Mouse (Mus musculus) skeletal muscle tissue, postnatal 0 days (tissue): ENCODE data around the gene Defa17. TPM values are rescaled to one million over a fixed set of nuclear protein-coding genes. Genes with fewer than 3 reads are reported as not detected.

Experiments used
- polyA plus RNA-seq: library from polyadenylated mRNA; unstranded; fragments of >200 nt; fragmentation: Nextera tagmentation; extraction: Ambion mirVana; gene quantifications from 2 replicates; pipeline ENCODE4 v1.2.1, GENCODE M21; 2015

Gene Defa17
- polyA plus RNA-seq, result not detected in 2 replicates

DNA sequence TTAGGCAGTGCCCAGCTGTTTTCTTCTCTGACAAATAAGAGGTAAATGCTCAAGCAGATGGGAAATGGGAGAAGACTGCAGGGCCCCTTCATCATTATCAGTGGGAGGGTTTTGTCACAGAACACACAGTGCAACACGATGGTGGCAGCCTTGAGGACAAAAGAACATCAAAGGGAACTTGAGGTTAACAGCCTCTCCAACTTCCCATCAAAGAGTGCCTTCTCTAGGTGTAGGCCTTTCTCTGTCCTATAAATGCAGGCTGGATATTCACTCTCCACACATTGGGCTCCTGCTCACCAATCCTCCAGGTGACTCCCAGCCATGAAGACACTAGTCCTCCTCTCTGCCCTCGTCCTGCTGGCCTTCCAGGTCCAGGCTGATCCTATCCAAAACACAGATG lies at the start of gene Defa17:
Defa17 (plus strand) TSS at position 301 of the 400 bp plus-strand sequence.

DNA sequence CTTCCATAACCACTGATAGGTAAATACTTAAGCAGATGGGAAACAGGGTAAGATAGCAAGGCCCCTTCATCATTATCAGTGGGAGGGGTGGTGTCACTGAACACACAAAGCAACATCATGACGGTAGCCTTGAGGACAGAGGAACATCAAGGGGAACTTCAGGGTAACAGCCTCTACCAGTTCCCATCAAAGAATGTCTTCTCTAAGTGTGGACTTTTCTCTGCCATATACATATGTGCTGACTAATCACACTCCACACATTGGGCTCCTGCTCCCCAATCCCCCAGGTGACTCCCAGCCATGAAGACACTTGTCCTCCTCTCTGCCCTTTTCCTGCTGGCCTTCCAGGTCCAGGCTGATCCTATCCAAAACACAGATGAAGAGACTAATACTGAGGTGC lies 37.7 kb upstream of the Defa17 start, which contains the start of gene Defa26:
Defa26 (plus strand) TSS at position 301 of the 400 bp plus-strand sequence.

GRCm38 (mm10) chr8:21665497-21665896 lies 9.9 kb downstream of the Defa17 start, which contains the start of gene Defa34:
TSS of gene Defa34 (plus strand) at chr8:21665797.

GRCm38 (mm10) chr8:21703545-21703944 lies 48.0 kb downstream of the Defa17 start, which contains the start of gene AY761184:
TSS of gene AY761184 (minus strand) at chr8:21703645.

Other genes starting within 250 kb of the Defa17 start
- not detected in 2 replicates for gene Defa36, start 228.4 kb upstream of the Defa17 start, polyA plus RNA-seq
- not detected in 2 replicates for gene Gm7849, start 199.2 kb upstream of the Defa17 start, polyA plus RNA-seq
- gene Defa20, start 146.5 kb upstream of the Defa17 start, polyA plus RNA-seq, result not detected in 2 replicates
- gene Defa32, start 126.7 kb upstream of the Defa17 start, polyA plus RNA-seq, result not detected in 2 replicates
- gene Defa37, start 90.4 kb upstream of the Defa17 start, polyA plus RNA-seq, result not detected in 2 replicates
- not detected in 2 replicates for gene Defa28, start 72.8 kb upstream of the Defa17 start, polyA plus RNA-seq
- not detected in 2 replicates for gene Gm7861, start 61.3 kb upstream of the Defa17 start, polyA plus RNA-seq
- gene Defa26, start 37.6 kb upstream of the Defa17 start, polyA plus RNA-seq, result not detected in 2 replicates
- not detected in 2 replicates for gene Defa34, start 10.0 kb downstream of the Defa17 start, polyA plus RNA-seq
- gene AY761184, start 47.9 kb downstream of the Defa17 start, polyA plus RNA-seq, result not detected in 2 replicates
- gene Defa24, start 78.7 kb downstream of the Defa17 start, polyA plus RNA-seq, result not detected in 2 replicates
- not detected in 2 replicates for gene Defb50, start 167.8 kb downstream of the Defa17 start, polyA plus RNA-seq
- gene Defb2, start 184.1 kb downstream of the Defa17 start, polyA plus RNA-seq, result not detected in 2 replicates
- gene Defb10, start 203.1 kb downstream of the Defa17 start, polyA plus RNA-seq, result not detected in 2 replicates
- gene Defb9, start 229.6 kb downstream of the Defa17 start, polyA plus RNA-seq, result not detected in 2 replicates